Mouse (Mus musculus) kidney, adult 2 months (tissue): ENCODE data around the gene Zfp870.

Experiments
- CTCF ChIP-seq: fragments of 200-500 bp; conservative IDR thresholded peaks from 2 replicates; pipeline ENCODE4 v1.5.1; 2011; ENCODE audit warnings: low read depth, mild to moderate bottlenecking, control low read depth, low read length, moderate library complexity, mixed read lengths; ENCODE audit not compliant: insufficient read depth, insufficient read length
- POLR2A ChIP-seq: fragments of 200-500 bp; IDR thresholded peaks from one replicate; pipeline ENCODE4 v1.6.1; 2011; ENCODE audit warnings: low read depth, low read length, control low read depth

GRCm38 (mm10) chr17:32877471-32878171 lies 13.8 kb downstream of the Zfp870 start:
- TF ChIP-seq CTCF (no peak), POLR2A (no peak)
